Mouse (Mus musculus): ENCODE data around the gene Cyth3. TPM values are rescaled to one million over a fixed set of nuclear protein-coding genes. Genes with fewer than 3 reads are reported as not detected.
A peak's percentile ranks its signal among the peaks of the same experiment; 100 is the strongest.

Cyth3 gene
- total RNA-seq, 1 experiment from 2014 or later = 21.8 TPM

DNA sequence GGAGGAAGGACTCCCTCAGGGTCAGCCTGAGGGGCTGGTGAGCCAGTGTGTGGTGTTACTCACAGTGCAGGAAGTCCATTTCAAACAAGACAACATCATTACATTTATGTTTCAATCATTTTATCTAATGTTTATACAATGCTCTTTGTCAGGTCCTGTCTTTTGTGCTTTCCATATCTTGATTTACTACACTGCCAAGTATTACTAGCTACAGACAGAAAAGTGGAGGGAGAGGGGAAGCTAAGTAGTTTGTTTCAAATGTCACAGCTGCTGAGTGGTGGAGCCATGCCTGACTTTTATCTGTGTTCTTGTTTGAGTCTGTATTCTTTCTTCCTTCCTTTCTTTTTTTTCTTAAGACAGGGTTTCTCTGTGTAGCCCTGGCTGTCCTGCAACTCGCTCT, 5.7 kb downstream of the Cyth3 start:
- ATAC-seq (replicated peaks in 1 of 2; ENCODE audit: insufficient read depth in 1 of 2, low FRiP score in 2 of 2, low TSS enrichment in 1 of 2, low read depth in 1 of 2, poor library complexity in 2 of 2, severe bottlenecking in 2 of 2) = no peak

DNA sequence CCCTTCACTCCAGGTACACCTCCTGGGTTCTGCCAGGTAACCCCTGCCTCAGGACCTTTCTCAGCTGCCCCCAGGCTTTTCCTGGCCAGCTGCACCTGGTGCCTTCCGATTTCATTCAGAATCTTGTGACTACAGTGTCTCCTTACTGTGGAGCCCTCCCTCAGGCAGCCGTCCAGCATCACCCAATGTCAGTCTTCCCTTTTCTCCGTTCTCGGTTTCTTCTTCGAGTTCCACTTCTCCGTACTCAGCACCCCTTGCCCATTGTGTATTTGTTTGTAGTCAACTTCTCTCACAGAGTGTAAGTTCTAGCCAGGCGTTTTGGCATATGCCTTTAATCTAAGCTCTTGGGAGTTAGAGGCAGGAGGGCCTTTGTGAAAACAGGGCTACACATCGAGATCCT, 7.4 kb downstream of the Cyth3 start:
- ATAC-seq (replicated peaks in 1 of 2; ENCODE audit: insufficient read depth in 1 of 2, low FRiP score in 2 of 2, low TSS enrichment in 1 of 2, low read depth in 1 of 2, poor library complexity in 2 of 2, severe bottlenecking in 2 of 2) = no peak

DNA sequence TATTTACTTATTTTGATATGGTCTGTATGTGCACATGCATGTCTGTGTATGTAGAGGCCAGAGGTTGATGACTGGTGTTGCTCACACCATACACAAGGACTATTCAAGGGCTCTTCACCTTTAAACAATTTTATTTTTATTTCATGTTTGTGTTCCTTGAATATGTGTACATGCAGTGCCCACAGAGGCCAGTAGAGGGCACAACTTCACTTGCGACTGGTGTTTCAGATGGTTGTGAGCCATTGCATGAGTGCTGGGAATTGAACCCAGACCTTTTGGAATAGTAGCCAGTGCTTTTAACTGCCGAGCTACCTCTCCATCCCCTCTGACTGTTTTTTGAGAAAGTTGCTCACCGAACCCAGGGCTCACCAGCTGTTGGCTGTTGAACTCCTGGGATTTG, 8.0 kb downstream of the Cyth3 start:
- no peak for ATAC-seq (replicated peaks in 1 of 2; ENCODE audit: insufficient read depth in 1 of 2, low FRiP score in 2 of 2, low TSS enrichment in 1 of 2, low read depth in 1 of 2, poor library complexity in 2 of 2, severe bottlenecking in 2 of 2)

DNA sequence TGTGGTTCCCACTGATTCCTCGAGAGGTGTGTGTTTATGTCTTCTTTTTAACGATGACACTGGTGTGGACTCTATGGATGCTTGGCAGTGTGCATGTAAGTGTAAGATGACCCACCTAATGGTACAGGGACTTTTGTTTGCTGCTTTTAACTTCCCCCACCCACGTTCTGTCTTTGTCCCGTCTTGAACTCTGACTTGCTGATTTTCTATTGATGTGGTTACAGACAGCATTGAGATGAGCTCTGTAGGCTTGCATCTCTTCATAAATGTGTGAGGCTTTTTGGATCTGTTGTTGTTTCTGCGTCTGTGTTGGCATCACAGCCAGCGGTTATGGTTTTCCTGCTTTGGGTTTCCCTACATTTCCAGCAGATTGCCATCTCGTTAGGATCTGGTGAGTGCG, 8.5 kb downstream of the Cyth3 start:
- ATAC-seq (replicated peaks in 1 of 2; ENCODE audit: insufficient read depth in 1 of 2, low FRiP score in 2 of 2, low TSS enrichment in 1 of 2, low read depth in 1 of 2, poor library complexity in 2 of 2, severe bottlenecking in 2 of 2) = no peak

DNA sequence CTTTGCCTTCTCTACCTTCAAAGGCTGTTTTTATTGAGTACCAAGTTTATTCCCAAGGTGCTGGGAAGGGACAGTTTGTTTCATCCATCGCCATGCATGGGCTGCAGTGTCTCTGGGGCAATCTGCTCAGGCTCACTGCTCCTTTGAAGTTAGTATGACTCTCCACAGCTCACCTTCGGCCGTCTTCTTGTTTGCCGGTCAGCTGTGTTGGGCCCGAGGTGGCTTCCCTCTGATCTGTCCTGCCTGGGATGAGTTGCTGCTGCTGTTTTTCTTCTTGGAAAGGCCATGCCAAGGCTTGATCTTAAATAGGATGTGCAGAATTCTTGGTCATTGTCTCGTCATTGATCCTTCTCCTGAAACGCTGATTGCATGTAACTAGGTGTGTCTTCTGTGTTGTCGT, 9.3 kb downstream of the Cyth3 start:
- no peak for ATAC-seq (replicated peaks in 1 of 2; ENCODE audit: insufficient read depth in 1 of 2, low FRiP score in 2 of 2, low TSS enrichment in 1 of 2, low read depth in 1 of 2, poor library complexity in 2 of 2, severe bottlenecking in 2 of 2)

DNA sequence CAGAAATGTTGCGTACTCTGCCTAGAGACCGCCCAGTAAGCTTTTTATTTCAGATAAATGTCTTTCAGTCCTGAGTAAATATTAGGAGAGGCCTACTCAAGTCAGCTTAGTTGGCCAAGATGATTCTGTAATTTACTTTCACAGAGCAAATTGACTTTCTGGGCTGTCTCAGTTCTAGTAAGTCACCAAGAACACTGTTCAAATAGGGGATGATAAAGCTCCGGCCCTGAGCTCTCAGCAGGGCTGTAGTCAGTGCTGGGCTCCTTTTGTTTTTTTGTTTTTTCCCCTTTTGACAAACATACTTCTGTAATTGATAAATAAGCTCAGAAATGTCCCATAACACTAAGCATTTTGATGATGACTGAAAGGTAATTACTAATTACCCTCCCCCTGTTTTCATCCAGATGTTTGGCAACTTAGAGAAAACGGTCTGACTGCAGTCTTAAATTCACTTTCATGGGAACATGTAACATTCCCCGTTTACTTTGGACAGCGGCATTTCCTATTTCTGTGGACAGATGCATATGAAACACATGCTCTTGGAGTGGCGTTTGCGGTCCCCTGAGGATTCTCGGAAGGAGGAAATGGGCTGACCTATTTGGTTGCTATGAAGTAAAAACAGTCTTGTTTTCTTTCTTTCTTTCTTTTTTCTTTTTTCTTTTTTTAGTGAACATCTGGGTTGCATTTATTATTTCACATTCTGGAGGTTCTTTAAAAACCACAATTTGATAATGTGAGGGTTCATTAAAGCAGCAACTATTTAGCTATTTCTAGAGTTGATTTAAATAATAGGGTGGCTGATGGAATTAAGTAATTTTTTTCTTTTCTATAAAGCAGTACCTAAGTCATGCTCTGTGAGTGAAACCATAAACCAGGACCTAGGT, 10.7 kb downstream of the Cyth3 start:
- no peak for ATAC-seq (replicated peaks in 1 of 2; ENCODE audit: insufficient read depth in 1 of 2, low FRiP score in 2 of 2, low TSS enrichment in 1 of 2, low read depth in 1 of 2, poor library complexity in 2 of 2, severe bottlenecking in 2 of 2)

DNA sequence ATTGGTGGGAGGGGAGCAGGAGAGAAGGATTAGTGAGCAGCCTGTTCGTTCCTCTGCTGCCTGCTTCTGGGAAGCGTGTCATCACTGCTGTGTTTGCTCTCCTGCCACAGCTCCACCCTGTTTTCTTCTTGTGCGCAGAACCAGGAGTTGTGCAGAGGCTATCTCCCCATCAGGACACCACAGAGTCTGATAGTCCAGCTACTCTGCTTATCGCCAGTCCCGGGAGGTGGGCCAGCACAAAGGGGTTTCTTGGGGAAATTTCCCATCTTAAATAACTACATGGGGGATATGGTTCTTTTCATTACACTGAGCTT, 11.3 kb downstream of the Cyth3 start:
- no peak for ATAC-seq (replicated peaks in 1 of 2; ENCODE audit: insufficient read depth in 1 of 2, low FRiP score in 2 of 2, low TSS enrichment in 1 of 2, low read depth in 1 of 2, poor library complexity in 2 of 2, severe bottlenecking in 2 of 2)

DNA sequence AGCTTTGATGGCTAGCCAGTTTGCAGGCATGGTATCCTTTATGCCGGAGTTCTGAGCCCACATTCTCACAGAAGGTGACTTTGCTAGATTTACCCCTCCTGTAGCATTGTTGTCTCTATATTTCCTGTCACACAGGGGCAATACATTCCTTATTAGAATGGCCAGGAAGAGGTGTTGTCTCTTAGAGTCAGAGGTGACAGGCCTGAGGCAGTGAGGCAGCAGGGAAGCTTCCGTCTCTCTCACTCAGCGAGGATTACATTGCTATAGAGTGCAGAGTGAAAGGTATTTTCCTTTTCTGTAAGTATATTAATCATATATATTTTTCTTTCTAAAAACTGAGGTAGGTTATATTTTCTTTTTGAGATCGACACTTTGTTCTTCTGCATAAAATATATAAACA, 11.6 kb downstream of the Cyth3 start:
- ATAC-seq (replicated peaks in 1 of 2; ENCODE audit: insufficient read depth in 1 of 2, low FRiP score in 2 of 2, low TSS enrichment in 1 of 2, low read depth in 1 of 2, poor library complexity in 2 of 2, severe bottlenecking in 2 of 2) = no peak

DNA sequence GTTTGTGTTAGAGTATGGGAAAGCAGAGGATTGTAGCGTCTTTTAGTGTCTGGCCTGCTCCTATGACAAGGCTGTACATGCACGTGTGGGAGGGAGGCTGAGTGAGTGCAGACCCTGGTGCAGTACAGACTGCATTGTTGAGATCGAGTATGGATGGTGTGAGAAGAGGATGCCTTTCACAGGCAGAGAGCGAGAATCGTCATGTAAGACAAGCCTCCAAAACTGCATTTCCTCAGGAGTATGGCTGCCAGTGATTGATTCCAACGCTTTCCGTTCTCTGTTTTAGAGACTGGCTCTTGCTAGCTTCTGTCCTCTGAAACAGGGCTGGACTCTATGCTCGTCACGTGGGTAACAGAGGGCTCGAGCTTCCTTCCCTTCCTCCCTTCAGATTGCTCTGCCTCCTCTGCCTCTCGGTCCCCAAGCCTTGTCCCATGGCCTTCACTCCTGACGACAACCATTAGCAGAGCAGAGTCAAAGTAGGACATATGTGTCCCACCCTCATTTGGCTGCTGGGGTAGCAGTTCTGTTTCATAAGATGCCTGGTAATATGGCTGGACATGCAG, 12.4 kb downstream of the Cyth3 start:
- ATAC-seq (replicated peaks in 1 of 2; ENCODE audit: insufficient read depth in 1 of 2, low FRiP score in 2 of 2, low TSS enrichment in 1 of 2, low read depth in 1 of 2, poor library complexity in 2 of 2, severe bottlenecking in 2 of 2) = no peak

DNA sequence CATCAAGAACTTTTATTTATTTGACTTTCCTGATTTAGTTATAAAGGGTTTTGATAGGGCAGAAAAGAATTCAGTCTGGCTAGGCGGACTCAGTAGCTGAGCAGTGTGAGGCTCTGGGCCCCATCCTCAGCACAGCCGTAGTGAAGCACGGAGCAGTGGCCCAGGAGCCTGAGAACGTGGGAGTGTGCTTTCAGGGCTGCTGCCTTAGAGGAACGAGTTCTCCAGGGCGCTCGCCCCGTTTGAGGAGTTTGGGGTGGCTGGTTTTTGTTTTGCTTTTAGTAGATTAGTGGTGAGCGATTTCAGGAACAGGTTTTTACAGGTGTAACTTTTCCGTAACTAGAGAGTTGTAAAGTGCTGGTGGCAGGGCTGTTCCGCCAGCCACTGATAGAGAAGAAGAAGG, 13.1 kb downstream of the Cyth3 start:
- ATAC-seq (replicated peaks in 1 of 2; ENCODE audit: insufficient read depth in 1 of 2, low FRiP score in 2 of 2, low TSS enrichment in 1 of 2, low read depth in 1 of 2, poor library complexity in 2 of 2, severe bottlenecking in 2 of 2) = no peak

DNA sequence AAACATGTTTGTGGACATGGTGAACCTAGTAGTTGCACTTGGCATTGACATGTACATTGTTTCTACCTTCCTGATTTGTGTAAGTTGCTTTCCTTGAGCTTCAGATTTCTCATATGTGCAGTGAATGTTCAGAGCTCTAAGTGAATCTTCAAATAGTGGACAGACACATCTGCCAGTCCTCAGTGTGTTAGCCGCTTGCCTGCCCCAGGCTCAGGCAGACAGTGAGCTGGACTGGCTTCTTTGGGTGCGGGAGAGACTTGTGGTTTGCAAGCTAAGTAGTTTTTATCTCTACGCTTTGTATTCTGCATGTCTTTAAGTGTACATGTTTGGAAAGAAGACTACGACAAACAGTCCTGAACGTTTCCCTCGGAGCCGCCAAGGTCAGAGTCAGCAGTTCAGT, 13.9 kb downstream of the Cyth3 start:
- no peak for ATAC-seq (replicated peaks in 1 of 2; ENCODE audit: insufficient read depth in 1 of 2, low FRiP score in 2 of 2, low TSS enrichment in 1 of 2, low read depth in 1 of 2, poor library complexity in 2 of 2, severe bottlenecking in 2 of 2)

DNA sequence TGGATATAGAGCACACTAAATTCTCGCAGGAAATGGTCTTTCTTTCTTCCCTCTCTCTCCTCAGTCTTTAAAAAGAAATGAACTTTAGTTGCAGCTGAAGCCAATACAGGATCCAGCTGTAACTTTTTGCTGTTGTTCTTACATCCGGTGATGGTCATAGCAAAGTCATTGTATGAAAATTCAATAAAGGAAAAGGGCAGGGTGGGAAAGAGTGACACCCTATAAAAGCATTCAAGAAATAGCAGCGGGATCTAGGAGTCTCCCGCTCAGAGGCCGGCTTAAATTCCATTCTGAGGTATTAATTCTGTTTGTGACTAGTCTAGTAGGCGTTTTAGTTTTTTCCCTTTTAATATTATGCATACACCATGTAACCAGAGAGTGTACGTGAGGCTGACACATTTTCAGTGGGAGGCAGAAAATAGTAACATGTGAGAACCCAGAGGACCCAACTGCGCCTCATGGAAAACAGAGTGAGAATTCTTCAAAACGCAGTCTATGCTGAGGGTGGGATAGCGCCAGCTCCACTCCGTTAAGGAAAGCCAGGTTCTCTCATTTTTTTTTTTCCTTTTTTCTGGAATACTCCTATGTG, 15.7 kb downstream of the Cyth3 start:
- ATAC-seq (replicated peaks in 1 of 2; ENCODE audit: insufficient read depth in 1 of 2, low FRiP score in 2 of 2, low TSS enrichment in 1 of 2, low read depth in 1 of 2, poor library complexity in 2 of 2, severe bottlenecking in 2 of 2) = no peak

DNA sequence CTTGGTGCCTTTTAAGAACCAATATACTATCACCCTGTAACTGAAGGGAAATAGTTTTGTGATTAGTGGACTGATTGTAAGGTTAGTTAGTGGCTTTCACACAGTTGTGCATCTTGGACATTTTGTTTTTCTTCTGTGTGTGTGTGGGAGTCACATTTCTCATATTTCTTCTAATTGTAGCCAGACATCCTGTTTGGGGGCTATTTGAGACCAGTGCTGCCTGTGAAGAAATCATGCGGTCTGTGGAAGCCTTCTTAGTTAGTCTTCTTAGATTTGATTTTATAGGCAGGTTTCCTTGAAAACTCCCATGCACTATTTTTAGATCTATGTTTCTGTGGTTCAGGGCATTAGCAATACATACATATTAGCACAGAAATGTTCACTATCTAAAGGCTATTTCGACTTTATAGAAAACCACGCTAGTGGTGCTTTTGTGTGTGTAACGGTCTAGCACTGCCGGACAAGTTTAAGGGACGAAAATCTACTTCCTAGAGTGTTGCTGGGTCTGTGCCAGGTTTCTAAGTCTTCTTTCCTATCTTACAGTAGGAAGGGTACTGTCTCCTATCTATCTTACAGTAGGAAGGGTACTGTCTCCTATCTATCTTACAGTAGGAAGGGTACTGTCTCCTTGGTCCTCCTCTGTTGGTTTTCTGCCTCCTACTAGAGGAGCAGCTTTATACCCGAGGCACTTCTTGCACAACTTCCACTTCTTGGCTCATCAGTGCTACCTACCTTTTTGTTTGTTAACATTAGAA, 16.4 kb downstream of the Cyth3 start:
- peak in 1 of 2 experiments; percentile 1; a peak in 1 of 4 replicates for ATAC-seq (replicated peaks in 1 of 2; ENCODE audit: insufficient read depth in 1 of 2, low FRiP score in 2 of 2, low TSS enrichment in 1 of 2, low read depth in 1 of 2, poor library complexity in 2 of 2, severe bottlenecking in 2 of 2)

DNA sequence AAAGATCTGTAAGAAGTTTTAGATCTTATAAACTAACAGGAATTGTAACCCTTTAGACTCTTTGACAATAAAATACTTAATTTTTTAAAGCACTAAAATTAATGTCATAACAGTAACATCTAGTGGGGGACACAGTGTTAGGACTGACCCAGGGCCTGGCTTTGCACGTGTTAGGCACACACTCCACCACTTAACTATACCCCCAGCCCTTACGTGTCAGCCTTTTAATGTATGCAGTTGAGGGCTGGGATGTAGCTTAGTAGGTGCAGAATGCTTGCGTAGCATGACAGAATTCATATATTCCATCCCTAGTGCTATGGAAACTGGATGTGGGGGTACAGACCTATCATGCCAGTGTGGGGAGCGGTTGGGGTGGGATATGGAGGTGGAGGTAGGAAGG, 17.1 kb downstream of the Cyth3 start:
- no peak for ATAC-seq (replicated peaks in 1 of 2; ENCODE audit: insufficient read depth in 1 of 2, low FRiP score in 2 of 2, low TSS enrichment in 1 of 2, low read depth in 1 of 2, poor library complexity in 2 of 2, severe bottlenecking in 2 of 2)

DNA sequence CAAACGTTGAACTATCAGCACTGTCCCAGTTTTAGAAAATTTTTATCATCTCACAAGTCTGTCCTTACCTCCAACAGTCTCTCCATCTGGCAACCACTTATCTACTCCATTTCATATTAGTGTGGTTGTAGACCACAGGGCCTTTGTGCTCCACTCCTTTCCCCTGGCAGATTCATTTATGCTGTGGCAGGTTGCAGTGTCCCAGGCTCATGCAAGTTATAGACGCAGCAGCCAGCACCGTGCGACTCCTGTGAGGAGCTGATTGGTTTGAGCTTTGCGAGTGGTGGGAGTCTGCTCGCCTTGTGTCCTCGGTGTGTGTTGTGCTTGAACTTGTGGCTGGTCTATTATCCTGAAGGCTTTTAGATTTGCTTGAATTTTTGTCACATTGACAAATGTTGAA, 17.6 kb downstream of the Cyth3 start:
- peak; percentile 30 to 37; a peak in 2 of 4 replicates for ATAC-seq (replicated peaks in 1 of 2; ENCODE audit: insufficient read depth in 1 of 2, low FRiP score in 2 of 2, low TSS enrichment in 1 of 2, low read depth in 1 of 2, poor library complexity in 2 of 2, severe bottlenecking in 2 of 2)

DNA sequence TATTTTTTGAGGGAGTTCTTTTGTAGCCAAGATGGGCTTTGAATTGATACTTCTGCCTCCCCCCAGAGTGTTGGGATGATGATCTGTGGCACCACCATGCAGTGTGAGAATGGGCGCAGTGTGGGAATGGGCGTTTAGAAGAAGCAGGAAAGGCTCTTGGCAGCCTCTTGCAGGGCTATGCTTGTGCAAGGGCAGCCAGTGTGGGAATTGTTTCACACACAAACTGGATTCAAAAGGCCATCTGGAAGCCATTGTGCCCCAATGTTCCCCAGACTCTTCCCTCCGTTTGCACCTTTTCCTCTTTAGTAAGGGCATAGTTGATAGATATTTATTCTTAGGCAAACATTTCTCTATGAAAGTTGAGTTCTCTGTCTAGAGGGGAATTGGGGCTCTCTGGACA, 19.3 kb downstream of the Cyth3 start:
- ATAC-seq (replicated peaks in 1 of 2; ENCODE audit: insufficient read depth in 1 of 2, low FRiP score in 2 of 2, low TSS enrichment in 1 of 2, low read depth in 1 of 2, poor library complexity in 2 of 2, severe bottlenecking in 2 of 2) = no peak

DNA sequence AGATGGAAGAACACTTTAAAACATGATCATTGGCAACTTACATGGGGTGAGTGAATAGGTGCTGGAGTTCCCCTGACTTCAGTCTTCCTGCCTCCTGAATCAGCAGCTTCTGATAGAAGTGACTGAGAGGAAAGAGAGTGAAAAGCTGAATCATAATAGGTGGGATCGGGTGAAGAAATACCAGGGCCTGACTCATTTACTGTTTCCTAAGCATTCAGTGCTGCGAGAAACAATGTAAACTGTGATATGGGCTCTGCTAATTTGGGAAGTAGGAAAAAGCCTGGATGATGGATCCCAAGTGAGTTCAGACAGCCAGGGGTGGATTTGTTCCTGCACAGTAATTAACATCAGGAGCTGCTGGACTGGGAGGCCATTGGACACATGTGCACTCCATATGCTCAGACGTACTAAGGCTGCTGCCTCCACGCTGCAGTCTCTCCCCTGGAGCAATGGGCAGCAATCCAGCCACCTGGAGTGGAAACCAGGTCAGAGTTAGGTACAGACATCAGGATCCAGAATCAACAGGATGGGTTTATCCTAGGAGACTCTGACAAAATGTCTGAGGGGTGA, 20.1 kb downstream of the Cyth3 start:
- ATAC-seq (replicated peaks in 1 of 2; ENCODE audit: insufficient read depth in 1 of 2, low FRiP score in 2 of 2, low TSS enrichment in 1 of 2, low read depth in 1 of 2, poor library complexity in 2 of 2, severe bottlenecking in 2 of 2) = 0 out of 4 replicates have a peak, but pooled peaks of 1 of the 2 experiments have one; percentile 39

DNA sequence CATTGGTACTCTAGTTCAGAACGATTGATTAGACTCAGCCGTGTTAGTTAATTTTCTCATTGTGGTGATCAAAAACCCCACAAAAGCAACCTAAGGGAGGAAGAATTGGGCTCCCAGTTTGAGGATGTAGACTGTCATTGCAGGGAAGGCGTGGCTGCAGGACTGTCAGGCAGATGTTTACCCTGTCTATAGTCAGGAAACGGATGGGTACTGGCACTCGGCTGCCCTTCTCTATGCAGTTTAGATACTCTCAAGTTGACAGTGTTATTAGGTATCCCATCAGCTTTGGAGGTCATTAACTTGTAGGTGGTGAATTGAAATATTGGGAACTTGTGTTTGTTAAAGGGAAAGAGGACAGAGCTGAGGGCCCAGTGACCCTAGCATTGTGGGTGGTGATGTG, 23.7 kb downstream of the Cyth3 start:
- no peak; a peak in 1 of 4 replicates for ATAC-seq (replicated peaks in 1 of 2; ENCODE audit: insufficient read depth in 1 of 2, low FRiP score in 2 of 2, low TSS enrichment in 1 of 2, low read depth in 1 of 2, poor library complexity in 2 of 2, severe bottlenecking in 2 of 2)
